Mouse (Mus musculus) thymus, postnatal 14 days (tissue): ENCODE data around the gene Olfr764-ps1.
"Not testable (repeated sequence)": the region's sequence is repeated elsewhere in the genome, so short reads cannot be mapped to it uniquely, and the experiment has no call there.

Experiments
- DNase-seq: peaks from one replicate; pipeline ENCODE4 v3.0.0; 2021

Gene Olfr764-ps1

GRCm38 (mm10) chr10:129039796-129040195 lies at the start of gene Olfr764-ps1:
Gene Olfr764-ps1, minus strand, starts transcription at chr10:129039896.
- DNase-seq = no peak

GRCm38 (mm10) chr10:129082810-129083209 lies 43.1 kb upstream of the Olfr764-ps1 start, which contains the start of gene Olfr767:
Gene Olfr767, minus strand, starts transcription at chr10:129082910.
- not testable (repeated sequence) for DNase-seq

- no peak for DNase-seq
These were observed 29.2 kb upstream of the Olfr764-ps1 start, which contains the start of gene Olfr766-ps1 for GRCm38 (mm10) chr10:129068877-129069276. Gene Olfr766-ps1, minus strand, starts transcription at chr10:129068977.

GRCm38 (mm10) chr10:129049898-129050297 lies 10.2 kb upstream of the Olfr764-ps1 start, which contains the start of gene Olfr765:
Gene Olfr765, minus strand, starts transcription at chr10:129049998.
- not testable (repeated sequence) for DNase-seq

- no peak for DNase-seq
These were observed 11.4 kb downstream of the Olfr764-ps1 start for GRCm38 (mm10) chr10:129028343-129028742.

GRCm38 (mm10) chr10:129026018-129026662 lies 13.6 kb downstream of the Olfr764-ps1 start:
- DNase-seq = peak; percentile 52

- no peak for DNase-seq
These were observed 16.4 kb downstream of the Olfr764-ps1 start for GRCm38 (mm10) chr10:129023319-129023718.

- DNase-seq = no peak
These were observed 25.2 kb downstream of the Olfr764-ps1 start for GRCm38 (mm10) chr10:129014477-129014876.

- DNase-seq = not testable (repeated sequence)
These were observed 28.2 kb downstream of the Olfr764-ps1 start for GRCm38 (mm10) chr10:129011511-129011910.

- DNase-seq = no peak
These were observed 29.3 kb downstream of the Olfr764-ps1 start, which contains the start of gene Olfr763 for GRCm38 (mm10) chr10:129010288-129010841. Gene Olfr763, plus strand, starts transcription at chr10:129010791.

GRCm38 (mm10) chr10:129004032-129004920 lies 35.4 kb downstream of the Olfr764-ps1 start:
- no peak for DNase-seq

GRCm38 (mm10) chr10:128996523-128997040 lies 43.1 kb downstream of the Olfr764-ps1 start:
- no peak for DNase-seq

GRCm38 (mm10) chr10:128995796-128996195 lies 43.9 kb downstream of the Olfr764-ps1 start:
- DNase-seq = no peak

- DNase-seq = peak; percentile 46
These were observed 48.7 kb downstream of the Olfr764-ps1 start for GRCm38 (mm10) chr10:128990994-128991393.

- DNase-seq = peak; percentile 17
These were observed 49.4 kb downstream of the Olfr764-ps1 start for GRCm38 (mm10) chr10:128990129-128990850.

GRCm38 (mm10) chr10:128989131-128989530 lies 50.6 kb downstream of the Olfr764-ps1 start, which contains the start of gene Olfr9:
Gene Olfr9, plus strand, starts transcription at chr10:128989431.
- not testable (repeated sequence) for DNase-seq
